Mouse (Mus musculus) stomach, postnatal 0 days (tissue): ENCODE measurements around the gene Mef2a.

Source experiments
- CTCF ChIP-seq: IDR thresholded peaks from 2 replicates; pipeline ENCODE4 v1.5.1; 2016; ENCODE audit warnings: antibody characterized with exemption, low read depth, mild to moderate bottlenecking, moderate library complexity
- EP300 ChIP-seq: optimal IDR thresholded peaks from 2 replicates; pipeline ENCODE3; 2016; ENCODE audit warnings: antibody characterized with exemption

DNA sequence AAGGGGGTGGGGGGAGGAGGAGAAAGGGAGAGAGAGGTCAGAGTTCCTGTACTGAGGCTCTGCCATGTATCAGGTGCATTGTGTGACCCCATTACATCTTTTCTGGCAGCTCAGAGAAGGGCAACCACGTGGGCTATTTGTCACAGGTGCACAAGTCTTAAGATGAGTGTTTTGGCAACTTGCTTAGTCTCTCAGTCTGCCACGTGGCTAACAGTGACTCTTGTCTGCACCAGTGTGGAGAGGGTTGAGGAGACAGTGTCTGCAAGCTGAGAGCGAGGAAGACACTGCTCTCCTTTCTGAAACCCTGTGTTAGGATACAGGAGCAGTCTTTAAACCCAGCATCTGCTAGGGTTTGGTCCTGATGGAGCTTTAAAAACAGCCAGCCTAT lies 48.4 kb upstream of the Mef2a start:
- TF ChIP-seq CTCF = no peak
- TF ChIP-seq EP300 = no peak
